Mouse (Mus musculus) stomach, postnatal 0 days (tissue): ENCODE results near the gene Dhrs3.

Source experiments
- CTCF ChIP-seq: IDR thresholded peaks from 2 replicates; pipeline ENCODE4 v1.5.1; 2016; ENCODE audit warnings: antibody characterized with exemption, low read depth, mild to moderate bottlenecking, moderate library complexity
- EP300 ChIP-seq: optimal IDR thresholded peaks from 2 replicates; pipeline ENCODE3; 2016; ENCODE audit warnings: antibody characterized with exemption

DNA sequence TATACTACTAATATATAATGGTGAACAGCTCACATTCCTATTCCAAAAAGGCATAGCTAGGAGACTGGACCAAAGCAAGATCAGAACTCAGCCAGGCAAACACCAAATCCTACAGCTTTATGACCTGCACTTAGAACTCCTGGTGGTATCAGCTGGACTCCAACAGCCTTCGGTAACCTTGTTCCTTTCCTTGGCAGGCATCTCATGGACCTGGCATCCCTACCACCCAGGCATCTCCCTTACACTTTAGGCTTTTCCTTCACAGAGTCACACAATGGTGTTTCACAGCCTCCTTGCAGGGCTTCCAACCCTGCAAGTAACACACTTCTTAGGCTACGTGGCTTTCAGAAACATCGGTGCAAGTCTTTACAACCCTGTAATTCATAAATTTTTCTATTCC is 75.7 kb downstream of the Dhrs3 start:
- TF ChIP-seq CTCF (no peak), EP300 (no peak)
